Mouse (Mus musculus) hindbrain, embryonic 11.5 days (tissue): ENCODE data around the gene Stx8. TPM values are rescaled to one million over a fixed set of nuclear protein-coding genes. Genes with fewer than 3 reads are reported as not detected.

ENCODE experiments used
- ATAC-seq: fragments of 200-750 bp; cut with Nextera tagmentation; 2 replicates; pipeline ENCODE4 v1.8.0; 2017; ENCODE audit warnings: mild to moderate bottlenecking, moderate TSS enrichment, moderate library complexity; ENCODE audit not compliant: low FRiP score
- DNase-seq: peaks from one replicate; pipeline ENCODE4 v3.0.0-alpha.2; 2015; ENCODE audit warnings: low spot score
- H3K27ac ChIP-seq: fragments of 300-500 bp; sonication (generic); 2 replicates; pipeline ENCODE4 v1.5.1; 2014; ENCODE audit warnings: mild to moderate bottlenecking, low read depth, low read length
- H3K27me3 ChIP-seq: fragments of 300-500 bp; sonication (generic); 2 replicates; pipeline ENCODE4 v1.6.1; 2014; ENCODE audit warnings: mild to moderate bottlenecking, low read length, moderate library complexity, mixed read lengths; ENCODE audit not compliant: control insufficient read depth, insufficient read depth
- H3K36me3 ChIP-seq: fragments of 300-500 bp; sonication (generic); 2 replicates; pipeline ENCODE4 v1.6.1; 2014; ENCODE audit warnings: mild to moderate bottlenecking, low read length, moderate library complexity, mixed read lengths; ENCODE audit not compliant: control insufficient read depth, insufficient read depth
- H3K4me1 ChIP-seq: fragments of 300-500 bp; sonication (generic); replicated peaks from 2 replicates; pipeline ENCODE4 v1.6.1; 2014; ENCODE audit warnings: low read length, mixed read lengths; ENCODE audit not compliant: control insufficient read depth, insufficient read depth
- H3K4me2 ChIP-seq: fragments of 300-500 bp; sonication (generic); replicated peaks from 2 replicates; pipeline ENCODE4 v1.6.1; 2014; ENCODE audit warnings: mild to moderate bottlenecking, low read depth, low read length
- H3K4me3 ChIP-seq: fragments of 300-500 bp; sonication (generic); 2 replicates; pipeline ENCODE4 v1.5.1; 2014; ENCODE audit warnings: low read depth, low read length
- H3K9ac ChIP-seq: fragments of 300-500 bp; sonication (generic); 2 replicates; pipeline ENCODE4 v1.6.1; 2014; ENCODE audit warnings: low read depth, low read length
- H3K9me3 ChIP-seq: fragments of 300-500 bp; sonication (generic); 2 replicates; pipeline ENCODE4 v1.6.1; 2016; ENCODE audit warnings: low read length; ENCODE audit not compliant: control insufficient read depth
- WGBS: fragments of 180-500 bp; shearing (Covaris S2); extraction: QIAGEN DNeasy Blood & Tissue Kit; methylation state at CpG from one replicate; pipeline ENCODE4 v1.1.7; 2014; 5-methylcytosine and 5-hydroxymethylcytosine counted together
- polyA plus RNA-seq: library from polyadenylated mRNA; unstranded; fragments of >200 nt; fragmentation: Nextera tagmentation; extraction: Ambion mirVana; gene quantifications from 2 replicates; pipeline ENCODE4 v1.2.1, GENCODE M21; 2014

Stx8 gene
- polyA plus RNA-seq, 1 experiment from 2014 or later, result 63.0 TPM

DNA sequence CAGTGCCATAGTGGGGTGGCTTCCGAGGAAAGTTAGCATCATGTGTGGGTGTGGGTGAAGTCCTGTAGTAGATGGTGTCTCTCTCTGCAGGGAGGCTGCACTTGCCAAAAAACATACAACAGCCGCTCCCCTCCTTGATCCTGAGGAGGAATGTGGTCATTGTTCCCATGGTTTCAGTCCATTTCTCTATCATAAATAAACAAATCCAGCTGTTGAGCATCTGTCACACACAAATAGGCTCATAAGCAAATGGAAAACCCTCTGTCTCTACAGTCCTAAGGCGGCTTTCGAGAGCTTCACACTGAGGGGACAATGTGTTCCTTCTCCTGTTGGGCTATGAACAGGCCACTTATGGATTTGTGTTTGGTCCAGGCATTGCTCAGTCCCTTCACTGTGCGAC is 56.9 kb downstream of the Stx8 start:
- ATAC-seq, result no peak
- no peak overlapping the region for H3K4me2 ChIP-seq
- 86% methylated on average over 5 of the region's 5 CpGs for WGBS

DNA sequence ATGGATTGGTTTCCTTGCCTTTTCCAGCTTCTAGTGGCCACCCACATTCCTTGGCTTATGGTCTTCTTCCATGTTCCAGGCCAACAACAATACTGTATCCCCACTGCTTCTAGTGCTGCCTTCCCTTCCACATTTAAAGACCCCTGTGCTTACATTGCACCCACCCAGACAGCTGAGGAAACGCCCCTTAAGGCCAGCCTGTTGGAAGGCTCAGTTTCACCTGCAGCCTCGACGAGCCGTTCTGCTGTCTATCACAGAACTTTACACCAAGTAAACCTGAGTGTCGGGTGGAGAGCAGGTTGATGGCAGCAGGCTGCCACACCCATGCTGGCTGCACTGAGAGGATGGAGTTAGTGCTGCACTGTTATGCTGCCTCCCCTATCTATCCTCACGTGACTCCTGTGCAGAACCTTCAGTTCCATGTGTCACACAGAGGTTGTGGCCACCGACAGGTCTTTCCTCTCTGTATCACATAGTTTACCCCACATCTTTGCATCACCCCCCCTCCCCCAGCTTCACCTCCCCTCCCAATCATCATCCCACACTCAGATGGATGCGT is 57.9 kb downstream of the Stx8 start:
- WGBS, result 77% methylated on average over 8 of the region's 8 CpGs
- no peak overlapping the region for H3K27ac ChIP-seq
- no peaks in the 10 kb centered on the region for H3K36me3 ChIP-seq
- H3K27me3 ChIP-seq, result no peaks in the 10 kb centered on the region
- ATAC-seq, result no peak
- H3K9me3 ChIP-seq, result no peaks in the 10 kb centered on the region
- no peak overlapping the region for H3K4me2 ChIP-seq
- H3K9ac ChIP-seq, result no peak overlapping the region
- no peaks in the 10 kb centered on the region for H3K4me1 ChIP-seq
- no peak overlapping the region for H3K4me3 ChIP-seq
- no peak for DNase-seq

More for the DNA sequence above, 56.9 kb downstream of the Stx8 start:
- no peak overlapping the region for H3K27ac ChIP-seq
- no peaks in the 10 kb centered on the region for H3K27me3 ChIP-seq
- no peaks in the 10 kb centered on the region for H3K4me1 ChIP-seq
- no peak overlapping the region for H3K4me3 ChIP-seq
- no peak overlapping the region for H3K9ac ChIP-seq
- DNase-seq, result no peak
- H3K36me3 ChIP-seq, result no peaks in the 10 kb centered on the region
- H3K9me3 ChIP-seq, result no peaks in the 10 kb centered on the region

DNA sequence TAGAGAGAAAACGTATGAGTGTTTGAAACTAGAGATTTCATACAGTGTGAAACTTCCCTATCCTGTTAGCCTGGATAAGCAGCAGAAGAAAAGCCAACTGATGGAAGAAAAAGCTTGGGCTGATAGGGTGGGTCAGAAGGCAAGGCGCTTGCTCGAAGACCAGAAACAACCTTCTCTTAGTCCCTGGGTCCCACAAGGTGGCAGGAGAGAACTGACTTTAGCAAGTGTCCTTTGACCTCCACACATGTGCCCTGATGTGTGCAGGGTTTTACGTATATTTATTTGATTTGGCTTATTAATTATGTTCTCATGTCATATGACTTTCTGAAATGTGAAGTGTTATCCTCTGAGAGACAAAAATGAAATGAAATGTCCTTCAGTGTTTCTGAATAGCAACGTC is 60.6 kb downstream of the Stx8 start:
- Histone ChIP-seq H3K27me3 (no peaks in the 10 kb centered on the region), H3K4me2 (no peak overlapping the region), H3K9ac (no peak overlapping the region), H3K4me1 (no peaks in the 10 kb centered on the region), H3K4me3 (no peak overlapping the region), H3K36me3 (no peaks in the 10 kb centered on the region), H3K9me3 (no peaks in the 10 kb centered on the region), H3K27ac (no peak overlapping the region)
- ATAC-seq (no peak), DNase-seq (no peak)
- WGBS, result 81% methylated on average over 5 of the region's 5 CpGs

DNA sequence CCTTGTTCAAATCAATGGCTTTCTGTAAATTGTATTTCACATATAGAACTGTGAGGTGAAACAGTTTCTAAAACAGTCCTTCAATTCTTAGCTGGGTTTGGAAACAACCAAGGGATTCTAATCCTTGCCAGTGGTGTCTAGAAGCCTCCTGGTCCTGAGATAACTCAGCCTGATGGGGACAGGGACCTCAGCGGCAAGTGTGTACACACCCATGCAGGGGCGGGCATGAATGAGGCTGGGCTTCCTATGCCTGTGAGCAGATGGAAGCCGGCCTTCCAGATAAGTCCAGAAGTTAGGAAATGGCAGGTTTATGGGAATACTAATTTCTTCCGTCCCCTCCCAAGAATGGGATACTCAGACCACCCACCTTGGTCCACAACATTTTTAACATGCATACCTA is 63.1 kb downstream of the Stx8 start:
- Histone ChIP-seq H3K4me1 (no peaks in the 10 kb centered on the region), H3K9me3 (no peaks in the 10 kb centered on the region), H3K4me2 (no peak overlapping the region), H3K36me3 (no peaks in the 10 kb centered on the region), H3K4me3 (no peak overlapping the region), H3K27me3 (no peaks in the 10 kb centered on the region), H3K27ac (no peak overlapping the region), H3K9ac (no peak overlapping the region)
- DNase-seq, result no peak
- no peak for ATAC-seq
- WGBS, result 72% methylated on average over 4 of the region's 4 CpGs

DNA sequence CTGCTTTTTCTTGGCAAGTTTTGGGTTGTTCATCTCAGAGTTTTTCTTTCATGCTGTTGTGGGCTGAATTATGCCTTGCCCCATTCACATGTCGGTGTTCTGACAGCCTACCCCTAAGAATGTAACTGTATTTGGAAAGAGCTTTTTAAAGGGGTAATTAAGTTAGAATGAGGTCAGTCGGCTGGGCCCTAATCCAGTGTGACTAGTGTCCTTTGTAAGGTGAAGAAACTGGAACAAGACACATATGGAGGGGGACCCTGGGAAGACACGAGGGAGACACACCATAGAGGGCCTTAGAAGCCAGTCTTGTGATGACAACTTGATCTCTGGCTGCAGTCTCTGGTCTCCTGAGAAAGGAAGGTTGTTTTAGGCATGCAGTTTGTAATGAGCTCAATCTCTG is 63.9 kb downstream of the Stx8 start:
- DNase-seq, result no peak
- ATAC-seq, result no peak

DNA sequence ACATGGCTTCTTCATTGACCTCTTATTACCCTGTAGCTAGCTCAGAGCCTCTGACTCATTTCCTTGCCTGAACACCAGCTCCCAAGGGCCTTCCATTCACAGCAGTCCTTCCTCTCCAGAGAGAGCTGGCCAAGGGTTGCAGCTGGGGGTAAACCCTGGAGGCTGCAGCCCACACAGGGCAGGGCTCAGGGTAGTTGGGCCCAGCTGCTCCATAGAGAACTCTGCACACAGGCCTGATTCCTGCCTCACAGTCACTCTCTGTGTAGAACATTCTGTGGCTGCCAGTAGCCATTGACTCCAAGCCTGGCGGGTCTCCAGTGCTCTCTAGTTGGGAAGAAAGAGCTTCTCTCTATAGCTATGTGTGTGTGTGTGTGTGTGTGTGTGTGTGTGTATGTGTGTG is 64.8 kb downstream of the Stx8 start:
- WGBS, result 71% methylated on average over 1 of the region's 1 CpGs
- Histone ChIP-seq H3K9ac (no peak overlapping the region), H3K36me3 (no peaks in the 10 kb centered on the region), H3K27me3 (no peaks in the 10 kb centered on the region), H3K4me2 (no peak overlapping the region), H3K27ac (no peak overlapping the region), H3K4me3 (no peak overlapping the region), H3K4me1 (no peaks in the 10 kb centered on the region), H3K9me3 (no peaks in the 10 kb centered on the region)
- no peak for ATAC-seq
- DNase-seq, result no peak

More for the DNA sequence above, 63.9 kb downstream of the Stx8 start:
- no peak overlapping the region for H3K9ac ChIP-seq
- no peaks in the 10 kb centered on the region for H3K36me3 ChIP-seq
- H3K4me3 ChIP-seq, result no peak overlapping the region
- whole genome bisulfite sequencing, result 12% methylated on average over 3 of the region's 3 CpGs
- no peak overlapping the region for H3K4me2 ChIP-seq
- no peaks in the 10 kb centered on the region for H3K9me3 ChIP-seq
- no peak overlapping the region for H3K27ac ChIP-seq
- no peaks in the 10 kb centered on the region for H3K4me1 ChIP-seq
- H3K27me3 ChIP-seq, result no peaks in the 10 kb centered on the region

DNA sequence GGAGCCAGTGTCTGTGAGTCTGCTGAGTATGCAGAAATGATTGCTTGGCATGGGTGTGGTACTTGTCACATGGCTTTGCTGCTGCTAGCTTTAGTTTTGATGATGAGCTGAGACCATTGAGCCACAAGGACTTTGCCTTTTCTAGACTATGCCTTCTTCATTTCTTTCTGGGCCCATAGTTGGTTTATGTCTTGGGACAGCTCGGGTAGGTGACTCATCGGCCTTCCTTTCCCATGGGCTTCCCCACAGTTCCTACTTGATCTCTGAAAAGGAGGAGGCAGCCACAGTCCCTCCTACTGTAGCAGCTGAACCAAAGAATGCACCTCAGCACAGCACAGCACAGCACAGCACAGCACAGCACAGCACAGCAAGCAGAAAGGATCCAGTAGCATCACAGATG is 66.5 kb downstream of the Stx8 start:
- Histone ChIP-seq H3K9ac (no peak overlapping the region), H3K4me2 (no peak overlapping the region), H3K4me3 (no peak overlapping the region), H3K27me3 (no peaks in the 10 kb centered on the region), H3K36me3 (no peaks in the 10 kb centered on the region), H3K9me3 (no peaks in the 10 kb centered on the region), H3K4me1 (no peaks in the 10 kb centered on the region), H3K27ac (no peak overlapping the region)
- DNase-seq, result no peak
- WGBS, result 78% methylated on average over 2 of the region's 2 CpGs
- no peak for ATAC-seq

DNA sequence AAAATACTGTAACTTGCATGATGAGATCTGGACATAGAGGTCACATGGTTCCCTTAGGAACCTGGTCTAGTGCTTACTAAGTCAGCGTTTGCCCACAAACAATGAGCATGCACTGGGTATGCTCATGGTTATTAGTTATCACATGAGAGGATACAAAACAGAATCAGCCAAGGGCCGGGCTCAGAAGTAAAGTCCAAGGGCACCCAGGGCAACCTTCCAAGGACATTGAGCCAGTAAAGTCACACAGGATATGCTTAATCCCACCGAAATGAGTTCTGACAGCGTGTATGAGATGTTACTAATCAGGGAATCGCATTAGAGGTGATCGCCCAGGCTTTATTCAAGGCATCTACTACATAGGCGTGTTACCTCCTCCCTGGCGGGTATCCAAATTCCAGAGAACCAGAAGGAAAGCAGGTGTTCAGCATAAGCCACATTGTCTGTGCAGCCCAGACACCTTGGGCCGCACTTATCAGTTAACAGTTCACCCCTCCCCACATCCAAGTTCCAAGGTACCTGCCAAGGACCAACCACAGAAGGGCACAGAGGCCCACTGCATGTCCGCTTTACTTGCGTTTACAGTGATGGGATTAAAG is 67.4 kb downstream of the Stx8 start:
- no peak overlapping the region for H3K9ac ChIP-seq
- no peak overlapping the region for H3K27ac ChIP-seq
- H3K36me3 ChIP-seq, result no peaks in the 10 kb centered on the region
- ATAC-seq, result no peak
- DNase-seq, result no peak
- H3K4me1 ChIP-seq, result no peaks in the 10 kb centered on the region
- no peaks in the 10 kb centered on the region for H3K27me3 ChIP-seq
- H3K9me3 ChIP-seq, result no peaks in the 10 kb centered on the region
- 96% methylated on average over 11 of the region's 11 CpGs for WGBS
- H3K4me2 ChIP-seq, result no peak overlapping the region
- H3K4me3 ChIP-seq, result no peak overlapping the region

DNA sequence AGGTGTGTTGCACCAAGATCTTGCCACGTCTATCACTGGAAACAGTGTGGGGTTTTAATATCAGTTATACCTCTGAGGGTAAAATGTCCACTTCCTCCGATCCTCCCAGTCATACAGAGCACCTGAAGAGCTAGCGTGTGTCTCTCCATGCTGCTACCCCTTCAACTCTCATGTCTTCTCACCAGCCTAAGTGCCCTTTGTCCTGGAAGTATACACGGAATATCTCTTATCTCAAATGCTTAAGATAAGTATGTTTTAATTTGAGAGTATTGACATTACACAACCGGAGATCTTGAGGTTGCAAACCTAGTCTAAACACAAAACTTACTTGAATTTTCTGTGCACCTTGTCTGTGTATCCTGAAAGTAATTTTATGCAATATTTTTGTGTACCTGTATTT is 68.4 kb downstream of the Stx8 start:
- WGBS, result 92% methylated on average over 5 of the region's 5 CpGs
- no peak for ATAC-seq
- H3K36me3 ChIP-seq, result no peaks in the 10 kb centered on the region

More for the DNA sequence above, 68.4 kb downstream of the Stx8 start:
- H3K9me3 ChIP-seq, result no peaks in the 10 kb centered on the region
- no peaks in the 10 kb centered on the region for H3K4me1 ChIP-seq
- H3K9ac ChIP-seq, result no peak overlapping the region
- no peaks in the 10 kb centered on the region for H3K27me3 ChIP-seq
- DNase-seq, result no peak
- no peak overlapping the region for H3K4me2 ChIP-seq
- no peak overlapping the region for H3K27ac ChIP-seq
- H3K4me3 ChIP-seq, result no peak overlapping the region
